Mouse (Mus musculus): ENCODE data around the gene Dapk2. TPM values are rescaled to one million over a fixed set of nuclear protein-coding genes. Genes with fewer than 3 reads are reported as not detected.

The Dapk2 gene
- total and polyA plus RNA-seq, 3 experiments: 7.5 to 24.4 (median 9.8) TPM

DNA sequence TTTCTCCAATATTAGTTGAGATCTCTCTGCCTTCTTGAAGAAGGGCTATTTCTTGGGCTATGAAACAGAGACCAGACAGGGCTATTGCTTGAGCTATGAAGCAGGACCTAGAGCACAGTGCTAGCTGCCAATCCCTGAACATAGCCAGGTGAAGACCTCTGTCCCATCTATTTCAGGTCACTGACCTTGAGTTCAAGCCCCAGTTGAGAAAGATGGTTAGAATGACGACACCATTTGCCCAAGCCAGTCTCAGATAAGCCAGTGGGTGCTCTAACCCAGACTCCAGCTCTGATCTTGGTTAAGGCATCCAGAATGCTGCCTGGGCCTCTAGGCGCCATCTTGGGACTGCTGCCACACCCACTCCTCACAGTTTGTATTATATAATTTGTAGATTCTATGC, 135.3 kb downstream of the Dapk2 start:
- H3K4me1 ChIP-seq (ENCODE audit: insufficient read depth, low read depth, low read length): peaks cover 33% of the 10 kb centered on the region
- DNase-seq (ENCODE audit: low spot score): no peak
- no peak for TF ChIP-seq GATA2 (IDR thresholded peaks at IDR 0.05; ENCODE audit: borderline replicate concordance, low read depth, low read length)
- no peak for ATAC-seq (ENCODE audit: extremely low read depth, insufficient number of reproducible peaks, low FRiP score, poor library complexity, severe bottlenecking)
- no peaks in the 10 kb centered on the region for H3K9me3 ChIP-seq (replicated peaks)
- no peak overlapping the region for H3K4me3 ChIP-seq (ENCODE audit: low read depth, low read length)
- H3K36me3 ChIP-seq (replicated peaks): no peaks in the 10 kb centered on the region
- peaks cover 3% of the 10 kb centered on the region; the same call in 1 of the 2 replicates for H3K27me3 ChIP-seq (ENCODE audit: insufficient read depth, low read length)

DNA sequence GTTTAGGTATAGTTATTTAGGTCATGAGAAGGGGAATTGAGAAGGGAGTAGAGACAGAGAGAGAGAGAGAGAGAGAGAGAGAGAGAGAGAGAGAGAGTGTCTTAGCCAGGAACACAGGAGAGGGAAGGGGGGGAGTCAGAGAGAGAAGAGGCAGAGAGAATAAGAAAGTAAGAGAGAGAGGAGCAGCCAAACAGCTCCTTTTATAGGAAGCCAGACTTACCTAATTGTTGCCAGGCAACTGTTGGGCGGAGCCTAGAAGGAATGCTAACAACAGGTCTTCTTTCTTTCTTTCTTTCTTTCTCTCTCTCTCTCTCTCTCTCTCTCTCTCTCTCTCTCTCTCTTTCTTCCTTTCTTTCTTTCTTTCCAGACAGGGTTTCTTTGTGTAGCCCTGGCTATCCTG, 136.2 kb downstream of the Dapk2 start:
- Histone ChIP-seq H3K36me3 (replicated peaks) (no peaks in the 10 kb centered on the region), H3K9me3 (replicated peaks) (no peaks in the 10 kb centered on the region), H3K4me1 (ENCODE audit: insufficient read depth, low read depth, low read length) (peaks cover 33% of the 10 kb centered on the region), H3K4me3 (ENCODE audit: low read depth, low read length) (no peak overlapping the region), H3K27me3 (ENCODE audit: insufficient read depth, low read length) (peaks cover 3% of the 10 kb centered on the region; the same call in 1 of the 2 replicates)
- DNase-seq (ENCODE audit: low spot score): no peak
- TF ChIP-seq TAL1 (conservative IDR thresholded peaks at IDR 0.05; ENCODE audit: low read depth, low read length) (no peak), GATA2 (IDR thresholded peaks at IDR 0.05; ENCODE audit: borderline replicate concordance, low read depth, low read length) (no peak), GATA1 (IDR thresholded peaks at IDR 0.05; ENCODE audit: borderline replicate concordance, low read length) (no peak), POLR2AphosphoS5 (IDR thresholded peaks at IDR 0.05; ENCODE audit: insufficient replicate concordance, low read depth, low read length) (no peak), CTCF (IDR thresholded peaks at IDR 0.05; ENCODE audit: low read depth, low read length) (no peak)
- ATAC-seq (ENCODE audit: extremely low read depth, insufficient number of reproducible peaks, low FRiP score, poor library complexity, severe bottlenecking): no peak

DNA sequence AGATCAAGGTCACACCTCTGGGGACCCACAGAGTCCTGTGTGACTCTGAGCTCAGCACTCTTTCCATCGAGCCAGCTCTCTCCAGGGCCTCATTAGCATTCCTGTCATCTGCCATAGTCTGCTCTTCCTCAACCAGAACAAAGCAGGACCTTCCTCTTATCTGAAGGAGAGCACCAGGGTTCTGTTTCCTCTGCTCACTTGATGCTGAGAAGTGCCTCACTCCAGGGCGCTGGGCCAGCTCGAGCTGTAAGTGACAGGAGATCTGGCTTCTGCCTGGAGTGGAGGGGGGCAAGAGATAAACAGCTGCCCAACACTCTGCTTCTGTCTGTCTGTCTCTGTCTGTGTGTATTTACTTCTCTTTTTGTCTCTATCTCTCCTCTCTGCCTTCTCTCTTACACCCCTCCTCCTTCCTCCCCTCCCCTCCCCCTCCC, 137.0 kb downstream of the Dapk2 start:
- peak overlapping the region; percentile 44; the same call in 1 of the 2 replicates for H3K4me3 ChIP-seq (ENCODE audit: low read depth, low read length)
- TF ChIP-seq GATA2 (IDR thresholded peaks at IDR 0.05; ENCODE audit: borderline replicate concordance, low read depth, low read length) (no peak), POLR2AphosphoS5 (IDR thresholded peaks at IDR 0.05; ENCODE audit: insufficient replicate concordance, low read depth, low read length) (no peak), TAL1 (conservative IDR thresholded peaks at IDR 0.05; ENCODE audit: low read depth, low read length) (peak; percentile 59), CTCF (IDR thresholded peaks at IDR 0.05; ENCODE audit: low read depth, low read length) (no peak)
- no peaks in the 10 kb centered on the region for H3K36me3 ChIP-seq (replicated peaks)
- DNase-seq (ENCODE audit: low spot score) (peak; percentile 70), ATAC-seq (ENCODE audit: extremely low read depth, insufficient number of reproducible peaks, low FRiP score, poor library complexity, severe bottlenecking) (peak; percentile 92)
- H3K4me1 ChIP-seq (ENCODE audit: insufficient read depth, low read depth, low read length): peaks cover 33% of the 10 kb centered on the region
- peaks cover 3% of the 10 kb centered on the region; the same call in 1 of the 2 replicates for H3K27me3 ChIP-seq (ENCODE audit: insufficient read depth, low read length)
- H3K9me3 ChIP-seq (replicated peaks): no peaks in the 10 kb centered on the region

DNA sequence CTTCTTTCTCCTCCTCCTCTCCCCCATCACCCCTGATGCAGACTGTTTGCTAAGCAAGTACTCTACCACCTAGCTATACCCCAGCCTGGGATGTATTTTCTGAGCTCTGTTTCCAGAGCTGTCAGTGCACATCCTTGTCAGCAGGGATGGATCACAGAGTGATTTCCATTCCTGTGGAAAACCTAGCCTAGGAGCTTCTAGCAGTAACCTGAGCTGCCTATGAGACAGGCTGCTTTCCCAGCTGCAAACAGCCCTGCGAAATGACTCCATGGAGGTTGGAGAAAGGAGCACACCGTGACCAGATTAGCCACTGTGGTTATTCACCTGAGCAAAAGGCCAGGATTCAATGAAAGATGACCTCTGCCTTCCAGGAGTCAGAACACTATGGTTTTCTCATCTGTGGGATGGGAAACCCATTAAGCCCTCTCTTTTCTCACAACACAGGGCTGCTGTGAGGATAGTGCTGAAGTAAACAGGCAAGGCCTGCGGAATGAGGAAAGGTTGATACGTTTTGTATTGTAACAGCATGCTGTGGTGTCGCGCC, 137.6 kb downstream of the Dapk2 start:
- ATAC-seq (ENCODE audit: extremely low read depth, insufficient number of reproducible peaks, low FRiP score, poor library complexity, severe bottlenecking) (no peak), DNase-seq (ENCODE audit: low spot score) (no peak)
- H3K4me1 ChIP-seq (ENCODE audit: insufficient read depth, low read depth, low read length): peaks cover 38% of the 10 kb centered on the region
- no peaks in the 10 kb centered on the region for H3K9me3 ChIP-seq (replicated peaks)
- no peak for TF ChIP-seq GATA1 (IDR thresholded peaks at IDR 0.05; ENCODE audit: borderline replicate concordance, low read length)
- TF ChIP-seq GATA2 (IDR thresholded peaks at IDR 0.05; ENCODE audit: borderline replicate concordance, low read depth, low read length): no peak
- TF ChIP-seq POLR2AphosphoS5 (IDR thresholded peaks at IDR 0.05; ENCODE audit: insufficient replicate concordance, low read depth, low read length): no peak
- no peak for TF ChIP-seq TAL1 (conservative IDR thresholded peaks at IDR 0.05; ENCODE audit: low read depth, low read length)
- TF ChIP-seq CTCF (IDR thresholded peaks at IDR 0.05; ENCODE audit: low read depth, low read length): no peak
- H3K27me3 ChIP-seq (ENCODE audit: insufficient read depth, low read length): peaks cover 3% of the 10 kb centered on the region; the same call in 1 of the 2 replicates
- H3K36me3 ChIP-seq (replicated peaks): no peaks in the 10 kb centered on the region
- no peak overlapping the region for H3K4me3 ChIP-seq (ENCODE audit: low read depth, low read length)

DNA sequence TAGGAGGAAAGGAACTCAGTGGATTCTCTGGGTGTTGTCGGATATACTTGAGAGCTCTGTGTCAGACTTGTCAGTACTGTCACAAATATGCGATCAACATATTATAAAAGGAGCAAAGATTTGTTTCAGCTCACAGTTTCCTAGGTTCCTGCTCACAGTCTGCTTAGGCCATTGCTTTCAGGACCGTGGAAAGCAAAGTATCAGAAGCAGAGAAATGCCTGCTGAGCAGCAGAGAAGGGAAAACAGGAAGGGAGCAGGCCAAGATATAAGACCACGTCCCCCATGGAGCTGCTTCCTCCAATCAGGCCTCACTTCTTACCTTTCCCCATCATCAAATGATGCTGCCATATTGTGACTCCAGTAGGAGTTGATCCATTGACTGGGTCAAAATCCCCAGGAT, 140.8 kb downstream of the Dapk2 start:
- Histone ChIP-seq H3K4me3 (ENCODE audit: low read depth, low read length) (no peak overlapping the region), H3K4me1 (ENCODE audit: insufficient read depth, low read depth, low read length) (peaks cover 36% of the 10 kb centered on the region), H3K27me3 (ENCODE audit: insufficient read depth, low read length) (peaks cover 5% of the 10 kb centered on the region; the same call in 1 of the 2 replicates), H3K9me3 (replicated peaks) (no peaks in the 10 kb centered on the region), H3K36me3 (replicated peaks) (no peaks in the 10 kb centered on the region)
- no peak for TF ChIP-seq CTCF (IDR thresholded peaks at IDR 0.05; ENCODE audit: low read depth, low read length)
- TF ChIP-seq POLR2AphosphoS5 (IDR thresholded peaks at IDR 0.05; ENCODE audit: insufficient replicate concordance, low read depth, low read length): no peak
- TF ChIP-seq GATA2 (IDR thresholded peaks at IDR 0.05; ENCODE audit: borderline replicate concordance, low read depth, low read length): no peak
- no peak for TF ChIP-seq TAL1 (conservative IDR thresholded peaks at IDR 0.05; ENCODE audit: low read depth, low read length)
- no peak for TF ChIP-seq GATA1 (IDR thresholded peaks at IDR 0.05; ENCODE audit: borderline replicate concordance, low read length)
- ATAC-seq (ENCODE audit: extremely low read depth, insufficient number of reproducible peaks, low FRiP score, poor library complexity, severe bottlenecking): no peak
- no peak for DNase-seq (ENCODE audit: low spot score)

DNA sequence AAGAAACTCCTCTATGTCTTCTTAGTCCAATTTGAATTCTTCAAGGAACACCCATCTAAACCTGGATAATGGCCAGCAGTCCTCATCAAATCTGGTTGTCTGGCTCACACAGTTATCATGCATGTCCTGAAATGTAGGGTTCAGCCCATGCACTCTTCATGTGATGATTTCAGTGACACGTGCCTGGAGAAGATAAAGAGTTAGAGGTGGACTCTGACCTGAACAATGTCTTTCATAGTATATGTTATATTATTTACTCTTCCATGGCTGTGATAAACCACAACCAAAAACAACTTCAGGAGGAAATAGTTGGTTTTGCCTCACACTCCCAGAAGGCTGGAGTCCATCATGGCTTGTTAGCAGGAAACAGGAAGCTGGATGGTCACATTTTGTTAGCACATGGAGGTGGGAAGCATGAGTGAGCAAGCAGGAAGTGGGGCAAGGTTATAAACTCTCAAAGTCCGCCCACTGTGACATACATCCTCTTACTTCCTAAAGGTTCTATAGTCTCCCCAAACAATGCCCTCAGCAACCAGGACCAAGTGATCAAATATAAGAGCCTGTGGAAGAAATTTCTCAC, 142.5 kb downstream of the Dapk2 start:
- Histone ChIP-seq H3K4me1 (ENCODE audit: insufficient read depth, low read depth, low read length) (peaks cover 34% of the 10 kb centered on the region), H3K9me3 (replicated peaks) (no peaks in the 10 kb centered on the region), H3K4me3 (ENCODE audit: low read depth, low read length) (no peak overlapping the region), H3K27me3 (ENCODE audit: insufficient read depth, low read length) (peaks cover 7% of the 10 kb centered on the region), H3K36me3 (replicated peaks) (no peaks in the 10 kb centered on the region)
- TF ChIP-seq POLR2AphosphoS5 (IDR thresholded peaks at IDR 0.05; ENCODE audit: insufficient replicate concordance, low read depth, low read length) (no peak), CTCF (IDR thresholded peaks at IDR 0.05; ENCODE audit: low read depth, low read length) (no peak), GATA1 (IDR thresholded peaks at IDR 0.05; ENCODE audit: borderline replicate concordance, low read length) (no peak), GATA2 (IDR thresholded peaks at IDR 0.05; ENCODE audit: borderline replicate concordance, low read depth, low read length) (no peak), TAL1 (conservative IDR thresholded peaks at IDR 0.05; ENCODE audit: low read depth, low read length) (no peak)
- DNase-seq (ENCODE audit: low spot score) (no peak), ATAC-seq (ENCODE audit: extremely low read depth, insufficient number of reproducible peaks, low FRiP score, poor library complexity, severe bottlenecking) (no peak)

Measured in G1E (cell line).